Mouse (Mus musculus): ENCODE data around the gene Xpo6. TPM values are rescaled to one million over a fixed set of nuclear protein-coding genes. Genes with fewer than 3 reads are reported as not detected.

Xpo6 gene
- total RNA-seq (2021): 10 to 100 TPM; 34.8 to 36.3 TPM
- long read RNA-seq, experiment 1, full-length matches to known transcripts: 4 of 13 reads
- long read RNA-seq, experiment 1, partial matches to known transcripts: 3 of 13 reads
- long read RNA-seq, experiment 1, other reads (novel, unspliced or antisense): 6 of 13 reads
- long read RNA-seq, experiment 2, full-length matches to known transcripts: 3 of 19 reads
- long read RNA-seq, experiment 2, partial matches to known transcripts: 5 of 19 reads
- long read RNA-seq, experiment 2, other reads (novel, unspliced or antisense): 11 of 19 reads

GRCm38 (mm10) chr7:126200178-126200996, at the start of gene Xpo6:
TSS of gene Xpo6 (minus strand) at chr7:126200501.
- intact Hi-C loops (cut with DNase I): no loop called here
- DNase-seq: peak; percentile 96

DNA sequence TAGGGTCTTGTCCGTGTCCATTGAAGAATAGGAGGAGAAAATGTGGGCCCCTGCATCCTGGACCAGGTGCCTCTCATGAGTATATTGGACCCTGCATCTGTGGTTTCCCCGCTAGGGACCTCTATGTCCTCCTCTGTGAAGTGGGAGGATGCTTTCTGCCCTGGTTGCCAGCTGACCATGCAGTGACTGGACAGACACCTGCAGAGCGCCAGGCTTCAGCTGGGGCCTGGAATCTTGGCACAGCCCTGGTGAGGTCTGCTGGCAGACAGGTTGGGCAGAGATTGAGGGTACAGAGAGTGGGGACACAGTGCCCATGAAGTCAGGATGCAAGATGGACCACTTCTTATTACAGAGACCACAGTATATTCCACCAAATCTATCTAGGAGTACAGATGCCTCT, 49.7 kb upstream of the Xpo6 start:
- intact Hi-C loops (cut with DNase I): no loop called here
- DNase-seq: no peak

DNA sequence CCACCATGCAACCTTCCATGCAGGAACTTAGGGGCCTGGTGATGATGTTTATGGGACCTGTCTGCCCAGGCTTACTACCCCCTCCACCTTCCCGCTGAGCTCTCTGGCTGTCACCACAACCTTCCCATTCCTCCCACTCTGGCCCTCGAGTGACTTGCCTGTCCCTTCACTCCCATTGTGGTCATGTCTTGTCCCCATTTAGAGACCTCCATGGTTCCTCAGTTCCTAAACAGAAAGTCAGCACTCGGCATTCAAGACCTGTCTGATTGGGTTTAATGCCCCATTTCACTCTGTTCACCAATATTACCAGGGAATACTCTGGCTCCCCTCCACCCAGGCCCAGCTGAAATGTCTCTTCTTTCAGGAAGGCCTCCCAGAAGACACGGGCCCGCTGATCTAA, 48.8 kb upstream of the Xpo6 start:
- intact Hi-C loops (cut with DNase I): no loop called here
- DNase-seq: no peak

GRCm38 (mm10) chr7:126248641-126249141, 48.4 kb upstream of the Xpo6 start:
- intact Hi-C loops (cut with DNase I): no loop called here
- peak in 1 of 2 experiments; percentile 14 for DNase-seq

DNA sequence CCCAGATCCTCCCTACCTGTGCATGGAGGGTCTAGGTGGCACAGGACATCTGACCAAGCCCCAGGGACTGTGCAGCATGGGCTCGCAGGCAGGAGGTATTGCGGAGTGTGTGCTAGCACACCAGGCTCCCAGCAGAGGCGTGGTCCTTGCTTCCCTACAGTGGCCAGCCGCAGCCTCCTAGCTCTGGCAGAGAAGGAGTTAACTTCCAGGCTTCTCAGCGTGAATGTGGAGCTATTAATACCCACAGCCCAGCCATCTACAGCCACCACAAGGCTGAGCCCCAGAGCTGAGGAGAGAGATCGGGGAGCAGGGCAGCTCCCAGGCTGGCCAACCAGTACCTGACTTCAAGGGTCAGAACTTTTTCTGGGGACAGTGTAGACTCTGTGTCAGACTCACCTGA, 47.8 kb upstream of the Xpo6 start:
- intact Hi-C loops (cut with DNase I): no loop called here
- DNase-seq: peak; percentile 48 to 49

DNA sequence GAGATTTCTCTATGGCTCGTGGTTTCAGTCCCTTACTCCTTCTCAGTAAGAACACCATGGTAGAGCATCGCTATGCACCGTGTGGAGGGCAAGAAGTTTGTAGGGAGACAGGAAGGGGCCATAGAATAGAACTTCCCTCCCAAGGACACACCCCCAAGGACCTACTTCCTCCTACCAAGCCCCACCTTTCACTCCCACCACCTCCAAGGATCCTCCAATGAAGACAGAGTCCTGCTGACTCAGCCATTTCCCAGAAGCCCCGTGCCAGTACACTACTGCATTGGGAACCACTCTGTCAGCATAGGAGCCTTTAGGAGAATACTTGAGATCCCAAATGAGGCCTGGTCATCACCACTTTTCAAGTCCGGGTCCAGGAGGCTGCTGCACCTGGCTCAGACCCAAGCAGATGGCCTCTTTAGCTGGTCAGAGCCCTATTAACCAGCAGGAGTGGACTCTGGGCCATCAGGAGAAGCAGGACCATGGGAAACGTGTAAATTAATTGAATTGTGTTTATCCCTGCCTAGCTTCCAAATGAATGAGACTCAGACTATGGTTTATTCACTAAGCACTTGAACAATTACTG, 44.0 kb upstream of the Xpo6 start:
- no peak for DNase-seq
- intact Hi-C loops (cut with DNase I): no loop called here

DNA sequence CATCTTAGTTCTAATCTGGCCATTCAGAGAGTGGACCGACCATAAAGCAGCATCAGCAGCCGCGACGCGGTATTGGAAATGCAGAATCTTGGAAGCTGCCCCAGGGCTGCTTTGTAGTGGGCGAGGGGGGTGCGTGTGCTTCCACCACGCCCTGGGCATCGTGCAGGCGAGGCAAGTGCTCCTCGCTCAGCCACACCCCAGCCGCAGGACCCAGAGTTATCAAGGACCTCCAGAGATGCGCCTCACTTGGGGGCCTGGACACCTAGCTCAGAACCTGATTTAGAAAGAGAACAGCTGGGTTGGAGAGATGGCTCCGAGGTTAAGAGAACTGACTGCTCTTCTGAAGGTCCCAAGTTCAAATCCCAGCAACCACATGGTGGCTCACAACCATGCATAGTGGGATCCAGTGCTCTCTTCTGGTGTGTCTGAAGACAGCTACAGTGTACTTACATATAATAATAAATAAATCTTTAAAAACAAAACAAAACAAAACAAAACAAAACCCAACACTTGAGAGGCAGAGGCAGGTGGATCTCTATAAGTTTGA, 40.6 kb upstream of the Xpo6 start:
- DNase-seq: no peak
- intact Hi-C loops (cut with DNase I): no loop called here

DNA sequence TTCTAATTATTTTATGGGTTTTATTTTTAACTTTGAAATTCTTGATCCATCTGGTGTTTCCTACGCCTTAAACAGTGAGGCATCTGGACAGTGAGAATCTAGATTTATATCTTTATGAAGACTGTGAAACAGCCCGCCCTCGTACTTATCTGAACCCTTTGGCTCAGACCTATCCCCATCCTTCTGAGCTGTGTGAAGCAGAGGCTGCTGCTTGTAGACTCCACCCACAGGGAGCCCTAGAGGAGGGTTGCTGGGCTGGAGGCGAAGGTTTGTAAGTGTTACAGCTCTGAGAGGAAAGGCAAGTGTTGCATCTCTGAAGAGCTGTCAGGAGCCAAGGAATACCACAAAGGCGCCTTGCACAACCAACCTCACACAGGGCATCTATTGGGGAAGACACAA, 36.5 kb upstream of the Xpo6 start:
- intact Hi-C loops (cut with DNase I): no loop called here

GRCm38 (mm10) chr7:126236083-126236793, 35.9 kb upstream of the Xpo6 start:
- intact Hi-C loops (cut with DNase I): no loop called here

More for the DNA sequence above, 36.5 kb upstream of the Xpo6 start:
- no peak for DNase-seq

GRCm38 (mm10) chr7:126234611-126235010, 34.3 kb upstream of the Xpo6 start:
- intact Hi-C loops (cut with DNase I): no loop called here
- no peak for DNase-seq

More at GRCm38 (mm10) chr7:126236083-126236793, 35.9 kb upstream of the Xpo6 start:
- DNase-seq: no peak

DNA sequence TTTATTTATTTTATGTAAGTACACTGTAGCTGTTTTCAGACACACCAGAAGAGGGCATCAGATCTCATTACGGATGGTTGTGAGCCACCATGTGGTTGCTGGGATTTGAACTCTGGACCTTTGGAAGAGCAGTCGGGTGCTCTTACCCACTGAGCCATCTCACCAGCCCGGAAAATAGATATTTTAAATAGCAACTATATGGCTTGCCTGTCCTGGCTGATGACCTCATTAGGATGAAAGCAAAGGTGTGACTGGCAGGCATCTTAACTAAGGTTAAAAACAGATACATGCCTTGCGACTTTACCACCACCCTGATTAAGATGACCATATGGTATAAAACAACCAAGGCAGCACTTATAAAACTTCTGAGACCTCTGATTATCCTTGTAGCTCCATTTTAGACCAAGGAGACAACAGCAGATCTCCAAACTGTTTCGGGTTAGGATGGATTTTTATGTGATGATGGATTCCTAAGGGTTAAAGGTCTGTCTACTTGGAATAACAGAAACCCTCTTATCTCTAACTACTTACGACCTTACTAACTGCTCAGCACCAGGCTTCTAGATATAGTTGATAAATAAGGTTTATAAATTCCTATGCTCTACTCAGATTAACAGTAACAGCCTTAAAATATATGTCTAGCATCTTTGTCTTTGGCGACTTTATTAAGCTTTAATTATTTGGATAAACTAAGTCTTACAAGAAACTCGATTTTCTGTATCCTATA, 32.2 kb upstream of the Xpo6 start:
- intact Hi-C loops (cut with DNase I): no loop called here
- no peak for DNase-seq

DNA sequence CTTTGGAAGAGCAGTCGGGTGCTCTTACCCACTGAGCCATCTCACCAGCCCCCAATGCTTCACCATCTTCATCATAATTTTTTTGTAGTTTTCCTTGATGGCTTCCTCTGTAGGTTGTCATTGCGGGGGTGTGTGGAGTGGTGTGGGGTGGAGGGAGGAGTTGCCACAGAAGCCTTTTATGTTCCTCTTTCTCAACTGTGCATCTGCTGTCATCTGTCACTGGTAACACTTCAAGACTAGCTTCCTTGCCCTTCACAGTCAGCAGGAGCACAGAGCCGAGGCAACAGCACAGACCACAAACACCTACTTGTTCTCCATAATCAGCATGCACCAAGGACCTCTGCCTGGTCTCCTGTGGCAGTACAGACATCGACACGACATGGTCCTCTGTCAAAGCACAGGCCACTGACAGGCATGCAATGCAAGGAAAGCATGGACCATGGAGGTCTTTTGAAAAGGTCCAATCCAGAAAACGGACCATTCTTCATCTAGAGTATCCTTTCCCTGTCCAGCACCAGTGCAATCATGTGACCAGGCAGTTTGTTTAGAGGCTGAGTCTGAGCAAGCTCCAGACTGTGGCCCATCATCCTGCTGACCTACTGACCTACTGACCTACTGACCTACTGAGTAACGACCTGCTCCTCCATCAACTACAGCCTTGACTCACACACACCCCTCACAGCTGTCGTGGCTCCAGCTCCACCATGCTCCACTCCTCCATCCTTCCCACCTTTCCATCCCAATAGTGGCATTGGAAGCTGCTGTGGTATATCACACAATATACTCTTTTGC, 30.3 kb upstream of the Xpo6 start:
- intact Hi-C loops (cut with DNase I): no loop called here
- DNase-seq: no peak

- intact Hi-C loops (cut with DNase I): no loop called here
These were observed 25.8 kb upstream of the Xpo6 start for GRCm38 (mm10) chr7:126226136-126226535.

DNA sequence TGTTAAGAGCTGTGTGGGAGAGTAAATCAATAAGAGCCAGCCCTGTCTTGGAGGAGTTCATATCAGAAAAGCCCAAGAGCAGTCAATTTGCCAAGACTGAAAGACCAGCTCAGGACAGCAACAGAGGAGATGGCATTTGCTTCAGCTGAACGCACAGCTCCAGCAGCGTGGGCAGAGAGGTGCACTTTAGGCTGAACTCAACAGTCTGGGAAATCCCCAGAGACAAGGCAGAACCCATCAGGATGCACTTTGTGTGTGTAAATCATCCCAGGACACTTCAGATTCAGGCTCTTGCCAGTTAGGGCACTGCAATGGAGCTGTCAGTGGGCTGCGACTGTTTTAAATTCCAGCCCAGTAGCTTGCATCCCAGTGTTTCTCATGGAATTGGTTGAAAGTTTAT, 22.5 kb upstream of the Xpo6 start:
- intact Hi-C loops (cut with DNase I): no loop called here
- no peak for DNase-seq

More at GRCm38 (mm10) chr7:126226136-126226535, 25.8 kb upstream of the Xpo6 start:
- no peak for DNase-seq

- no peak for DNase-seq
- intact Hi-C loops (cut with DNase I): no loop called here
These were observed 20.3 kb upstream of the Xpo6 start for GRCm38 (mm10) chr7:126220611-126221010.

GRCm38 (mm10) chr7:126218311-126218710, 18.0 kb upstream of the Xpo6 start:
- DNase-seq: no peak
- intact Hi-C loops (cut with DNase I): no loop called here

GRCm38 (mm10) chr7:126216867-126217266, 16.6 kb upstream of the Xpo6 start:
- peak; percentile 56 to 60 for DNase-seq
- intact Hi-C loops (cut with DNase I): no loop called here

GRCm38 (mm10) chr7:126210856-126211255, 10.6 kb upstream of the Xpo6 start:
- intact Hi-C loops (cut with DNase I): no loop called here
- DNase-seq: no peak

GRCm38 (mm10) chr7:126200997-126201345, 670 bp upstream of the Xpo6 start:
- intact Hi-C loops (cut with DNase I): no loop called here
- DNase-seq: no peak

All from heart, postnatal 14 days (tissue).